Mouse (Mus musculus): Measurements from ENCODE around the gene Arpc3. TPM values are rescaled to one million over a fixed set of nuclear protein-coding genes. Genes with fewer than 3 reads are reported as not detected.

The Arpc3 gene
- polyA plus RNA-seq, 1 experiment from 2014 or later: 85.4 TPM

- no peaks in the 10 kb centered on the region for H3K27me3 ChIP-seq (ENCODE audit: control insufficient read depth, insufficient read depth, low read depth, low read length)
- H3K27ac ChIP-seq (ENCODE audit: low read length): peak within 1 kb of the TSS; percentile 93
- H3K4me3 ChIP-seq (ENCODE audit: low read depth, low read length): peak within 1 kb of the TSS; percentile 88
- no peaks in the 10 kb centered on the region for H3K9me3 ChIP-seq (replicated peaks; ENCODE audit: control insufficient read depth, low read length)
- under 1% methylated on average over 53 of the region's 53 CpGs for WGBS (ENCODE audit: insufficient replicate concordance)
- peaks cover 22% of the 10 kb centered on the region for H3K4me1 ChIP-seq (ENCODE audit: control insufficient read depth, low read depth, low read length)
- peaks cover 9% of the 10 kb centered on the region; the same call in 1 of the 2 replicates for H3K36me3 ChIP-seq (ENCODE audit: control insufficient read depth, insufficient read depth)
- peak; percentile 95 for ATAC-seq (ENCODE audit: low read depth)
- peak within 1 kb of the TSS; percentile 86 for H3K9ac ChIP-seq (ENCODE audit: low read depth, low read length)
- peak within 1 kb of the TSS; percentile 88 for H3K4me2 ChIP-seq (ENCODE audit: low read depth, low read length)
Measured at GRCm38 (mm10) chr5:122372192-122372769, 19.4 kb upstream of the Arpc3 start, which contains the start of gene Fam216a. Gene Fam216a (minus strand): TSS chr5:122372364.

GRCm38 (mm10) chr5:122372878-122373277, 18.8 kb upstream of the Arpc3 start:
- Histone ChIP-seq H3K36me3 (ENCODE audit: control insufficient read depth, insufficient read depth) (peaks cover 6% of the 10 kb centered on the region; the same call in 1 of the 2 replicates), H3K4me2 (ENCODE audit: low read depth, low read length) (peak overlapping the region; percentile 88), H3K4me1 (ENCODE audit: control insufficient read depth, low read depth, low read length) (peaks cover 22% of the 10 kb centered on the region), H3K27ac (ENCODE audit: low read length) (peak overlapping the region; percentile 93), H3K27me3 (ENCODE audit: control insufficient read depth, insufficient read depth, low read depth, low read length) (no peaks in the 10 kb centered on the region), H3K9ac (ENCODE audit: low read depth, low read length) (peak overlapping the region; percentile 81), H3K4me3 (ENCODE audit: low read depth, low read length) (peak overlapping the region; percentile 88), H3K9me3 (replicated peaks; ENCODE audit: control insufficient read depth, low read length) (no peaks in the 10 kb centered on the region)
- WGBS (ENCODE audit: insufficient replicate concordance): 1% methylated on average over 5 of the region's 5 CpGs
- ATAC-seq (ENCODE audit: low read depth): no peak

- Histone ChIP-seq H3K27ac (ENCODE audit: low read length) (no peak overlapping the region), H3K9me3 (replicated peaks; ENCODE audit: control insufficient read depth, low read length) (no peaks in the 10 kb centered on the region), H3K9ac (ENCODE audit: low read depth, low read length) (no peak overlapping the region), H3K4me2 (ENCODE audit: low read depth, low read length) (no peak overlapping the region), H3K4me1 (ENCODE audit: control insufficient read depth, low read depth, low read length) (peaks cover 12% of the 10 kb centered on the region), H3K27me3 (ENCODE audit: control insufficient read depth, insufficient read depth, low read depth, low read length) (no peaks in the 10 kb centered on the region), H3K36me3 (ENCODE audit: control insufficient read depth, insufficient read depth) (peaks cover 16% of the 10 kb centered on the region), H3K4me3 (ENCODE audit: low read depth, low read length) (no peak overlapping the region)
- 75% methylated on average over 4 of the region's 4 CpGs for WGBS (ENCODE audit: insufficient replicate concordance)
- no peak for ATAC-seq (ENCODE audit: low read depth)
Measured at GRCm38 (mm10) chr5:122377101-122377833, 14.4 kb upstream of the Arpc3 start.

GRCm38 (mm10) chr5:122378171-122378570, 13.5 kb upstream of the Arpc3 start:
- ATAC-seq (ENCODE audit: low read depth): no peak
- Histone ChIP-seq H3K9ac (ENCODE audit: low read depth, low read length) (no peak overlapping the region), H3K4me2 (ENCODE audit: low read depth, low read length) (no peak overlapping the region), H3K27ac (ENCODE audit: low read length) (no peak overlapping the region), H3K4me3 (ENCODE audit: low read depth, low read length) (no peak overlapping the region), H3K4me1 (ENCODE audit: control insufficient read depth, low read depth, low read length) (peaks cover 8% of the 10 kb centered on the region), H3K36me3 (ENCODE audit: control insufficient read depth, insufficient read depth) (peaks cover 18% of the 10 kb centered on the region), H3K9me3 (replicated peaks; ENCODE audit: control insufficient read depth, low read length) (no peaks in the 10 kb centered on the region), H3K27me3 (ENCODE audit: control insufficient read depth, insufficient read depth, low read depth, low read length) (no peaks in the 10 kb centered on the region)
- WGBS (ENCODE audit: insufficient replicate concordance): 86% methylated on average over 12 of the region's 12 CpGs

- Histone ChIP-seq H3K27ac (ENCODE audit: low read length) (no peak overlapping the region), H3K4me2 (ENCODE audit: low read depth, low read length) (no peak overlapping the region), H3K27me3 (ENCODE audit: control insufficient read depth, insufficient read depth, low read depth, low read length) (no peaks in the 10 kb centered on the region), H3K4me3 (ENCODE audit: low read depth, low read length) (no peak overlapping the region), H3K36me3 (ENCODE audit: control insufficient read depth, insufficient read depth) (peaks cover 18% of the 10 kb centered on the region), H3K4me1 (ENCODE audit: control insufficient read depth, low read depth, low read length) (no peaks in the 10 kb centered on the region; the same call in 1 of the 2 replicates), H3K9ac (ENCODE audit: low read depth, low read length) (no peak overlapping the region), H3K9me3 (replicated peaks; ENCODE audit: control insufficient read depth, low read length) (no peaks in the 10 kb centered on the region)
- 51% methylated on average over 11 of the region's 11 CpGs for WGBS (ENCODE audit: insufficient replicate concordance)
- ATAC-seq (ENCODE audit: low read depth): peak; percentile 58
Measured at GRCm38 (mm10) chr5:122379374-122380155, 12.1 kb upstream of the Arpc3 start.

GRCm38 (mm10) chr5:122390006-122390405, 1.7 kb upstream of the Arpc3 start:
- Histone ChIP-seq H3K9ac (ENCODE audit: low read depth, low read length) (no peak overlapping the region), H3K4me2 (ENCODE audit: low read depth, low read length) (no peak overlapping the region), H3K9me3 (replicated peaks; ENCODE audit: control insufficient read depth, low read length) (no peaks in the 10 kb centered on the region), H3K27ac (ENCODE audit: low read length) (no peak overlapping the region), H3K36me3 (ENCODE audit: control insufficient read depth, insufficient read depth) (no peaks in the 10 kb centered on the region), H3K27me3 (ENCODE audit: control insufficient read depth, insufficient read depth, low read depth, low read length) (no peaks in the 10 kb centered on the region), H3K4me3 (ENCODE audit: low read depth, low read length) (no peak overlapping the region), H3K4me1 (ENCODE audit: control insufficient read depth, low read depth, low read length) (peaks cover 16% of the 10 kb centered on the region)
- ATAC-seq (ENCODE audit: low read depth): no peak
- WGBS (ENCODE audit: insufficient replicate concordance): 70% methylated on average over 5 of the region's 5 CpGs

- no peak for ATAC-seq (ENCODE audit: low read depth)
- Histone ChIP-seq H3K36me3 (ENCODE audit: control insufficient read depth, insufficient read depth) (no peaks in the 10 kb centered on the region), H3K4me2 (ENCODE audit: low read depth, low read length) (no peak overlapping the region), H3K27ac (ENCODE audit: low read length) (no peak overlapping the region), H3K9ac (ENCODE audit: low read depth, low read length) (no peak overlapping the region), H3K9me3 (replicated peaks; ENCODE audit: control insufficient read depth, low read length) (no peaks in the 10 kb centered on the region), H3K4me3 (ENCODE audit: low read depth, low read length) (no peak overlapping the region), H3K27me3 (ENCODE audit: control insufficient read depth, insufficient read depth, low read depth, low read length) (no peaks in the 10 kb centered on the region), H3K4me1 (ENCODE audit: control insufficient read depth, low read depth, low read length) (peaks cover 16% of the 10 kb centered on the region)
Measured at GRCm38 (mm10) chr5:122390671-122391070, 1.0 kb upstream of the Arpc3 start.

GRCm38 (mm10) chr5:122391178-122391785, 396 bp upstream of the Arpc3 start:
- H3K9ac ChIP-seq (ENCODE audit: low read depth, low read length): peak overlapping the region; percentile 34; the same call in 1 of the 2 replicates
- 46% methylated on average over 15 of the region's 16 CpGs for WGBS (ENCODE audit: insufficient replicate concordance)
- H3K4me1 ChIP-seq (ENCODE audit: control insufficient read depth, low read depth, low read length): peaks cover 16% of the 10 kb centered on the region
- no peaks in the 10 kb centered on the region for H3K27me3 ChIP-seq (ENCODE audit: control insufficient read depth, insufficient read depth, low read depth, low read length)
- H3K4me3 ChIP-seq (ENCODE audit: low read depth, low read length): peak overlapping the region; percentile 99
- H3K36me3 ChIP-seq (ENCODE audit: control insufficient read depth, insufficient read depth): no peaks in the 10 kb centered on the region
- ATAC-seq (ENCODE audit: low read depth): no peak
- H3K4me2 ChIP-seq (ENCODE audit: low read depth, low read length): peak overlapping the region; percentile 55
- no peak overlapping the region for H3K27ac ChIP-seq (ENCODE audit: low read length)
- H3K9me3 ChIP-seq (replicated peaks; ENCODE audit: control insufficient read depth, low read length): no peaks in the 10 kb centered on the region

All from liver, embryonic 16.5 days (tissue).